Mouse (Mus musculus): ENCODE measurements around the gene Pptc7. TPM values are rescaled to one million over a fixed set of nuclear protein-coding genes. Genes with fewer than 3 reads are reported as not detected.

The Pptc7 gene
- polyA plus RNA-seq, 1 experiment: 18.7 TPM

DNA sequence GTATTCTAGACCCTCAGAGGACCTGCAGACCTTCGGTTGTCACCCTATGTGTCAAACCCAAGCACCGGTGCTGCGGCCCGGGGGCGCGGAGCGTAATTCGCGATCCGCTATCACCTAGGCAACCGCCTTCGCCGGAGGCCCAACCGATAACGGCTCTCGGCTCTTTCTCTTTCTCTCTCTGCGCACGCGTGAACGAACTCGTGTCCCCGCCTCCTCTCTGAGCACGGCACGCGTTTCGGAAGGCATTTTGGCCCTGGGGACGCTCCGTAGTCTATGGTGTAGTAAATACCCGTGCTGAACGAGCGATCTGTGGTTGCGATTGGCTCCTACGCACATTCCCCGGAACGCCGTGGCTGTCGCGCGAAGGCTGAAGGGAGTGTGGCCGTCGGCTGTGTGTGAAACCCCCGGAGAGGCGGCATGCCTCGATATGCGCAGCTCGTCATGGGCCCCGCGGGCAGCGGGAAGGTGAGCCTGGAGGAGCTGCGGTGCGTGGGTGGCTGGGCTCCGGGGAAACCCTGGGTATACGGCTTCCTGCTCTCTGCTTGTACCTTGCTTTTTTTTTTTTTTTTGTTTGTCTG lies 88.1 kb downstream of the Pptc7 start, which contains the start of gene Fam216a:
Gene Fam216a, minus strand, starts transcription at position 173 of the 578 bp plus-strand sequence.
- Histone ChIP-seq H3K9me3 (replicated peaks; ENCODE audit: control insufficient read depth, insufficient read depth, low read length, poor library complexity, severe bottlenecking) (no peaks in the 10 kb centered on the region), H3K27ac (ENCODE audit: insufficient read depth, low read length) (peak within 1 kb of the TSS; percentile 56), H3K27me3 (ENCODE audit: control insufficient read depth, insufficient read depth, low read length, poor library complexity, severe bottlenecking) (no peaks in the 10 kb centered on the region)

DNA sequence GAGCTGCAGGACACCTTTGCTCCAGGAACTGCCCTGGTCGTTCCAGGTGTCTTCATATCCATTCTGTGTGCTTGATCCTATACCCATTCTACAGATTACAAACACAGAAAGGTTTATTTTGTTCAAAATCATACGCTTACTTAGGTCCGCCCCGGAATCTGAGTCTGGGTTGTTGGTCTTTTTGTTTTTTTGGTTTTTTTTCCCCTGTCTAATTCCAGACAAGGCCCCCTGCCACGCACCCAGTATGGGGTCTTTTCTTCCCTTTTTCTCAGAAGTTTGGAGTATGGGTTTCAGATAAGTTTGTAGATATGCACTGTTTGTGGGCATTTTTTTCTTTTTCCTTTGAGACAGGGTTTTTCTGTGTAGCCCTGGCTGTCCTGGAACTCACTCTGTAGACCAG lies 88.7 kb downstream of the Pptc7 start:
- Histone ChIP-seq H3K27ac (ENCODE audit: insufficient read depth, low read length) (peak overlapping the region; percentile 29), H3K9me3 (replicated peaks; ENCODE audit: control insufficient read depth, insufficient read depth, low read length, poor library complexity, severe bottlenecking) (no peaks in the 10 kb centered on the region), H3K9ac (ENCODE audit: low read depth, poor library complexity, severe bottlenecking) (peak overlapping the region; percentile 80), H3K27me3 (ENCODE audit: control insufficient read depth, insufficient read depth, low read length, poor library complexity, severe bottlenecking) (no peaks in the 10 kb centered on the region), H3K36me3 (ENCODE audit: control insufficient read depth, insufficient read depth, low read length, poor library complexity, severe bottlenecking) (peaks cover 17% of the 10 kb centered on the region), H3K4me1 (ENCODE audit: control insufficient read depth, insufficient read depth, low read length) (no peaks in the 10 kb centered on the region), H3K4me3 (ENCODE audit: low read depth, low read length) (peak overlapping the region; percentile 94)
- no peak for TF ChIP-seq CTCF (IDR thresholded peaks at IDR 0.05; ENCODE audit: low read depth, low read length)
- TF ChIP-seq POLR2A (IDR thresholded peaks at IDR 0.05; ENCODE audit: insufficient read depth, low read length): no peak
- TF ChIP-seq EP300 (IDR thresholded peaks at IDR 0.05; ENCODE audit: insufficient read depth, low read depth, low read length): no peak

More for the DNA sequence above, 88.1 kb downstream of the Pptc7 start, which contains the start of gene Fam216a:
- TF ChIP-seq CTCF (IDR thresholded peaks at IDR 0.05; ENCODE audit: low read depth, low read length) (no peak), EP300 (IDR thresholded peaks at IDR 0.05; ENCODE audit: insufficient read depth, low read depth, low read length) (peak; percentile 70), POLR2A (IDR thresholded peaks at IDR 0.05; ENCODE audit: insufficient read depth, low read length) (peak; percentile 72)
- Histone ChIP-seq H3K4me3 (ENCODE audit: low read depth, low read length) (peak within 1 kb of the TSS; percentile 94), H3K36me3 (ENCODE audit: control insufficient read depth, insufficient read depth, low read length, poor library complexity, severe bottlenecking) (peaks cover 22% of the 10 kb centered on the region), H3K9ac (ENCODE audit: low read depth, poor library complexity, severe bottlenecking) (peak within 1 kb of the TSS; percentile 81), H3K4me1 (ENCODE audit: control insufficient read depth, insufficient read depth, low read length) (no peaks in the 10 kb centered on the region)

Other genes starting within 250 kb of the Pptc7 start
- 2.9 and 3.6 TPM in 2 replicates for gene Cux2, start 234.3 kb upstream of the Pptc7 start, polyA plus RNA-seq (2011; ENCODE audit: insufficient read depth, insufficient read length, low read depth, missing spikeins)
- gene Myl2, start 183.4 kb upstream of the Pptc7 start, polyA plus RNA-seq (2011; ENCODE audit: insufficient read depth, insufficient read length, low read depth, missing spikeins): not detected in 2 replicates
- gene Ccdc63, start 143.5 kb upstream of the Pptc7 start, polyA plus RNA-seq (2011; ENCODE audit: insufficient read depth, insufficient read length, low read depth, missing spikeins): 2.4 and 3.0 TPM in 2 replicates
- gene Ppp1cc, start 126.1 kb upstream of the Pptc7 start, polyA plus RNA-seq (2011; ENCODE audit: insufficient read depth, insufficient read length, low read depth, missing spikeins): 437 and 458 TPM in 2 replicates
- gene Hvcn1, start 77.6 kb upstream of the Pptc7 start, polyA plus RNA-seq (2011; ENCODE audit: insufficient read depth, insufficient read length, low read depth, missing spikeins): 10.6 and 11.8 TPM in 2 replicates
- 18.3 and 21.7 TPM in 2 replicates for gene Tctn1, start 19.9 kb upstream of the Pptc7 start, polyA plus RNA-seq (2011; ENCODE audit: insufficient read depth, insufficient read length, low read depth, missing spikeins)
- 17.7 and 19.7 TPM in 2 replicates for gene Rad9b, start 69.9 kb downstream of the Pptc7 start, polyA plus RNA-seq (2011; ENCODE audit: insufficient read depth, insufficient read length, low read depth, missing spikeins)
- gene Vps29, start 70.0 kb downstream of the Pptc7 start, polyA plus RNA-seq (2011; ENCODE audit: insufficient read depth, insufficient read length, low read depth, missing spikeins): 99.0 and 105 TPM in 2 replicates
- 69.3 and 71.9 TPM in 2 replicates for gene Gpn3, start 87.5 kb downstream of the Pptc7 start, polyA plus RNA-seq (2011; ENCODE audit: insufficient read depth, insufficient read length, low read depth, missing spikeins)
- gene Fam216a, start 88.0 kb downstream of the Pptc7 start, polyA plus RNA-seq (2011; ENCODE audit: insufficient read depth, insufficient read length, low read depth, missing spikeins): 57.0 and 58.5 TPM in 2 replicates
- 289 and 303 TPM in 2 replicates for gene Arpc3, start 107.5 kb downstream of the Pptc7 start, polyA plus RNA-seq (2011; ENCODE audit: insufficient read depth, insufficient read length, low read depth, missing spikeins)
- gene Anapc7, start 137.3 kb downstream of the Pptc7 start, polyA plus RNA-seq (2011; ENCODE audit: insufficient read depth, insufficient read length, low read depth, missing spikeins): 41.7 and 41.9 TPM in 2 replicates
- gene Atp2a2, start 217.9 kb downstream of the Pptc7 start, polyA plus RNA-seq (2011; ENCODE audit: insufficient read depth, insufficient read length, low read depth, missing spikeins): 165 and 177 TPM in 2 replicates

All from ES-Bruce4 (cell line).